Mouse (Mus musculus): ENCODE data around the gene Sept11. TPM values are rescaled to one million over a fixed set of nuclear protein-coding genes. Genes with fewer than 3 reads are reported as not detected.
A peak's percentile ranks its signal among the peaks of the same experiment; 100 is the strongest.

Gene Sept11
- polyA plus RNA-seq, 1 experiment from 2014 or later: 266 TPM

- Histone ChIP-seq H3K9me3 (no peaks in the 10 kb centered on the region), H3K27me3 (replicated peaks) (no peaks in the 10 kb centered on the region), H3K4me2 (replicated peaks) (peak overlapping the region; percentile 50), H3K27ac (peak overlapping the region; percentile 15; the same call in 1 of the 2 replicates), H3K4me1 (peaks cover 68% of the 10 kb centered on the region), H3K4me3 (no peak overlapping the region), H3K9ac (peak overlapping the region; percentile 9; the same call in 1 of the 2 replicates), H3K36me3 (peaks cover 3% of the 10 kb centered on the region; the same call in 1 of the 2 replicates)
- 11% methylated on average over 10 of the region's 10 CpGs for WGBS
- peak; percentile 63 for ATAC-seq (ENCODE audit: low FRiP score, low read depth)
These were observed 40.4 kb downstream of the Sept11 start for GRCm38 (mm10) chr5:93133445-93134244.

- WGBS: 85% methylated on average over 10 of the region's 10 CpGs
- H3K36me3 ChIP-seq: peaks cover 13% of the 10 kb centered on the region
- H3K27ac ChIP-seq: no peak overlapping the region
- H3K9me3 ChIP-seq: no peaks in the 10 kb centered on the region
- H3K4me1 ChIP-seq: peaks cover 49% of the 10 kb centered on the region
- H3K4me3 ChIP-seq: no peak overlapping the region
- no peaks in the 10 kb centered on the region for H3K27me3 ChIP-seq (replicated peaks)
- no peak overlapping the region for H3K9ac ChIP-seq
- no peak for ATAC-seq (ENCODE audit: low FRiP score, low read depth)
- H3K4me2 ChIP-seq (replicated peaks): no peak overlapping the region
These were observed 42.3 kb downstream of the Sept11 start for GRCm38 (mm10) chr5:93135368-93136107.

DNA sequence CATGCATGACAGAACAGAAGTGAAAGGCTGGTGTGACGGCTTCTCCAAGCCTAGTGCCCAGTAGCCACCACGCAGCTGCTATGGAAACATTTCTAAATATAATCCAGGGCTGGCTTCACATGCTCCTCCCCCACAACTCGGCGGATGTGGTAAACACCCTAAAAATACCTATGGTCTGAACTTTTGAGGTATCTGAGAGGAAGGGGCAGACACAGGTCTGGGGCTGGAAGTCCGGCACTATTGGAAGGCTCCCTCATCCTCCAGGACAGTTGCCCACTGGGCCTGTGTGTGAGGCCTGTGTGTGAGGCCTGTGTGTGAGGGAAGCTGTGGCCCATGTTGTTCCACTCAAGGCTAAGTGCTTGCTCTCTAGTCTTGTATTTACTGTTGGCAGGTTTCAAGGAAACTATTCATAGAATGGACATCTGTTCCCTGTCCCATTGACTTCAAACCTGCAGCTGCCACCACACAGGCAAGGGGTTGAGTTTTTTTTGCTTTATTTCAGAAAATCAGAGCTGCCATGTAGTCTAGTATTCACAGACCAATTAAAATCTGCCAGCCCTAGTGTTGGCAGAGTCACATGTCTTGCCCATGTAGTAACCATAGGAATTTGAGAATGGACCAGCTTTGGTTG is 43.8 kb downstream of the Sept11 start:
- H3K4me1 ChIP-seq: peaks cover 34% of the 10 kb centered on the region
- H3K36me3 ChIP-seq: peaks cover 27% of the 10 kb centered on the region
- H3K27me3 ChIP-seq (replicated peaks): no peaks in the 10 kb centered on the region
- no peak overlapping the region for H3K4me2 ChIP-seq (replicated peaks)
- WGBS: 81% methylated on average over 5 of the region's 5 CpGs
- H3K4me3 ChIP-seq: no peak overlapping the region
- H3K9me3 ChIP-seq: no peaks in the 10 kb centered on the region
- H3K9ac ChIP-seq: no peak overlapping the region
- no peak for ATAC-seq (ENCODE audit: low FRiP score, low read depth)
- H3K27ac ChIP-seq: no peak overlapping the region

GRCm38 (mm10) chr5:93139350-93139749 is 46.1 kb downstream of the Sept11 start:
- Histone ChIP-seq H3K4me2 (replicated peaks) (no peak overlapping the region), H3K36me3 (peaks cover 40% of the 10 kb centered on the region), H3K4me1 (peaks cover 17% of the 10 kb centered on the region), H3K27ac (no peak overlapping the region), H3K4me3 (no peak overlapping the region), H3K9ac (no peak overlapping the region), H3K27me3 (replicated peaks) (no peaks in the 10 kb centered on the region), H3K9me3 (no peaks in the 10 kb centered on the region)
- ATAC-seq (ENCODE audit: low FRiP score, low read depth): no peak
- 93% methylated on average over 9 of the region's 9 CpGs for WGBS

GRCm38 (mm10) chr5:93140747-93141146 is 47.5 kb downstream of the Sept11 start:
- 89% methylated on average over 5 of the region's 5 CpGs for WGBS
- peaks cover 40% of the 10 kb centered on the region for H3K36me3 ChIP-seq
- ATAC-seq (ENCODE audit: low FRiP score, low read depth): no peak

GRCm38 (mm10) chr5:93143360-93144091 is 50.3 kb downstream of the Sept11 start:
- no peak overlapping the region for H3K4me3 ChIP-seq
- ATAC-seq (ENCODE audit: low FRiP score, low read depth): no peak
- 70% methylated on average over 12 of the region's 12 CpGs for WGBS
- peaks cover 41% of the 10 kb centered on the region for H3K36me3 ChIP-seq
- H3K27ac ChIP-seq: no peak overlapping the region; the same call in 1 of the 2 replicates
- peaks cover 20% of the 10 kb centered on the region for H3K4me1 ChIP-seq
- no peak overlapping the region for H3K4me2 ChIP-seq (replicated peaks)
- H3K9ac ChIP-seq: no peak overlapping the region
- no peaks in the 10 kb centered on the region for H3K9me3 ChIP-seq
- H3K27me3 ChIP-seq (replicated peaks): no peaks in the 10 kb centered on the region

More at GRCm38 (mm10) chr5:93140747-93141146, 47.5 kb downstream of the Sept11 start:
- H3K4me3 ChIP-seq: no peak overlapping the region
- no peaks in the 10 kb centered on the region for H3K9me3 ChIP-seq
- H3K4me2 ChIP-seq (replicated peaks): no peak overlapping the region
- peaks cover 22% of the 10 kb centered on the region for H3K4me1 ChIP-seq
- no peak overlapping the region for H3K9ac ChIP-seq
- H3K27me3 ChIP-seq (replicated peaks): no peaks in the 10 kb centered on the region
- H3K27ac ChIP-seq: no peak overlapping the region

GRCm38 (mm10) chr5:93144874-93145273 is 51.6 kb downstream of the Sept11 start:
- Histone ChIP-seq H3K9me3 (no peaks in the 10 kb centered on the region), H3K4me2 (replicated peaks) (no peak overlapping the region), H3K36me3 (peaks cover 37% of the 10 kb centered on the region), H3K27ac (no peak overlapping the region), H3K27me3 (replicated peaks) (no peaks in the 10 kb centered on the region), H3K9ac (no peak overlapping the region), H3K4me3 (no peak overlapping the region), H3K4me1 (peaks cover 20% of the 10 kb centered on the region)
- 22% methylated on average over 5 of the region's 5 CpGs for WGBS
- no peak for ATAC-seq (ENCODE audit: low FRiP score, low read depth)

GRCm38 (mm10) chr5:93145504-93145903 is 52.3 kb downstream of the Sept11 start:
- H3K36me3 ChIP-seq: peaks cover 38% of the 10 kb centered on the region
- no peak overlapping the region for H3K4me3 ChIP-seq
- no peaks in the 10 kb centered on the region for H3K27me3 ChIP-seq (replicated peaks)
- WGBS: 75% methylated on average over 6 of the region's 6 CpGs
- H3K27ac ChIP-seq: no peak overlapping the region
- no peak overlapping the region for H3K4me2 ChIP-seq (replicated peaks)
- ATAC-seq (ENCODE audit: low FRiP score, low read depth): no peak
- peaks cover 25% of the 10 kb centered on the region for H3K4me1 ChIP-seq
- no peaks in the 10 kb centered on the region for H3K9me3 ChIP-seq
- no peak overlapping the region for H3K9ac ChIP-seq

DNA sequence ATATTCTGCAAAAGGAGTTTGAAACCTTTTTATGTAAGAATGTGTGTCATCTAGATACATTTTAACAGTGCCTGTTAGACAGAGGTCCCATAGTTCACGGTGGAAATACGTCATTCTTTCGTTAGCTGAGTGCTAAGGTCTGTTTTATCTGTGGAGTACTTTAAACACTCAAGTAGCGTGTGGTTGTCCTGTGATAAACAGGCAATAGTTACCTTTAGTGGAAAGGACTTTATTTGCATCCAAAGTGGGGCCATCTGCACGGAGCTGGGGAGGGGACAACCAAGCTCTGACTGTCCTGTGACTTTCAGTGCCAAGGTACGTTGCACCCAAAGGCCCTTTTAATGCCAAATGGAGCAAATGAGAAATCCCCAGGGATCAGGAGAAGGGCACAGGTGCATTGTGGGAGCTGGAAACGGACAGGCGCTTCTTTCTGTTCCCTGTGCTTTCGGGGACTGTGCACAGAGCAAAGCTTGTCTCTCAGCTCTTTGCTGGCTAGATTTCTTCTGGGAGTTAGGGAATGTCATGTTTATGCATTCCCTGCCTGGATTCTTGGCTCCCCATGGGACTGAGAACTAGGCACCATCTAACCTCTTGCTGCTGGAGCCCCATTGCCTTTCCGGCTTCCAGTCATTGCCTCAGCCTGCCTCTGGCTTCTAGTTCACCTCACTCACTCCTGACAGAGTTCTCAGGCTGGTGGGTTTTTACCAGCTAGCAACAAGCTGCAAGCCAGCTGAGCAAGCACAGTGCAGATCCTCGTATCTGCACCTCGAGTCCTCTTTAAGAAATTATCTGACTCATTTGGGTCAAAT is 56.9 kb downstream of the Sept11 start:
- H3K4me1 ChIP-seq: peaks cover 30% of the 10 kb centered on the region
- H3K9me3 ChIP-seq: no peaks in the 10 kb centered on the region
- no peak for ATAC-seq (ENCODE audit: low FRiP score, low read depth)
- WGBS: 86% methylated on average over 12 of the region's 12 CpGs
- H3K27me3 ChIP-seq (replicated peaks): no peaks in the 10 kb centered on the region
- H3K9ac ChIP-seq: no peak overlapping the region
- no peak overlapping the region for H3K4me3 ChIP-seq
- H3K36me3 ChIP-seq: peaks cover 14% of the 10 kb centered on the region
- no peak overlapping the region for H3K27ac ChIP-seq
- no peak overlapping the region for H3K4me2 ChIP-seq (replicated peaks)

DNA sequence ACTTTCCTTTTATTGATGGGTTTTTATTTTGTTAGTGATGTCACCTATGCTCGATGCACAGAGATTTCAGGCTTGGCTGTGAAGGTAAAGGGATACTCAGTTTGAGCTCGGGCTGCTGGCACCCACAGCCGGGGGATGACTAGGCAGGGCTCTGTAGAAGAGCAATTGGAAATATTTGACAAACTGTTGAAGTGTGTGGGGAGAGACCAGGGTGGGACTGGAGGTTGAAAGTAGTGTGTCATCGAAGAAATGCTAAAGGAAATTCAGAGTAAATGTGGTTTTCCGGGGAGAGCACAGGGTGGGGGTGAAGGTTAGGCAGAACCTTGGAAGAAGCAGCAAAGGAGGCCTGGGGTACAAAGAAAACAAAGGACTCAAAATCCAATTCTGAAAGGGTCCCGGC is 58.7 kb downstream of the Sept11 start:
- 86% methylated on average over 6 of the region's 6 CpGs for WGBS
- ATAC-seq (ENCODE audit: low FRiP score, low read depth): no peak
- no peak overlapping the region for H3K4me3 ChIP-seq
- no peak overlapping the region for H3K27ac ChIP-seq
- H3K9me3 ChIP-seq: no peaks in the 10 kb centered on the region
- peaks cover 31% of the 10 kb centered on the region for H3K36me3 ChIP-seq
- no peak overlapping the region for H3K9ac ChIP-seq
- peaks cover 21% of the 10 kb centered on the region for H3K4me1 ChIP-seq
- no peaks in the 10 kb centered on the region for H3K27me3 ChIP-seq (replicated peaks)
- no peak overlapping the region for H3K4me2 ChIP-seq (replicated peaks)

DNA sequence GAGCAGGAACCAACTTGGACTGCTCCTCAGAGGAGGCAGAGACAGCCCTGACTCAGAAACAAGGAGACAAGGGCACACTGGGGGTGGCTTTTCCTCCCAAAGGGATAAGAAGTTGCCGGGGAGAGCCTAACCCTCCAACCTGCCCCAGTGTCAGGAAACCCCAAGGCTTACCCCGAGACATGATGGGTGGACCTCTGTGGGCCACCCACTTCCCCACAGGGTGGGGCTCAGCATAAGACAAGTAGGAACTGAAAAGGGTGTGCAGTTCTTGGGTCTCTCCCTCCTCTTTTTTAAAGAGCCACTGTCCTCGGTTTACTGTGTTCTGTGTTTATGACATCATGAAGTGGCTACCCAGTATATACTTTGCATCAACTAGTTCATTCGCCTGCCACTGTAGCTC is 59.2 kb downstream of the Sept11 start:
- 0 out of 2 replicates have a peak, but pooled peaks have one; percentile 29 for ATAC-seq (ENCODE audit: low FRiP score, low read depth)
- 93% methylated on average over 4 of the region's 4 CpGs for WGBS

More for the DNA sequence above, 59.2 kb downstream of the Sept11 start:
- Histone ChIP-seq H3K4me2 (replicated peaks) (no peak overlapping the region), H3K4me1 (peaks cover 21% of the 10 kb centered on the region), H3K27me3 (replicated peaks) (no peaks in the 10 kb centered on the region), H3K27ac (no peak overlapping the region), H3K9me3 (no peaks in the 10 kb centered on the region), H3K36me3 (peaks cover 36% of the 10 kb centered on the region), H3K9ac (no peak overlapping the region), H3K4me3 (no peak overlapping the region)
